ENCODE assay signal across 27 mouse cellular contexts in genomic region chr11:64829429-64829828, GRCm38 (mm10).
"Had no signal": no experiment of that assay in that cellular context is flagged by ENCODE, and none has a peak within 500 bp of the region (broad histone marks: within the 10 kb centered on the region; RNA-seq: fewer than 3 reads in every experiment).

No protein-coding gene starts in this region.

- H3K36me3 ChIP-seq: heart, embryonic 13.5 days; heart, embryonic 15.5 days; hindbrain, embryonic 13.5 days; hindbrain, embryonic 15.5 days; kidney, embryonic 15.5 days; limb, embryonic 12.5 days; limb, embryonic 15.5 days; liver, embryonic 12.5 days had no signal

- H3K9ac ChIP-seq: heart, embryonic 13.5 days; heart, embryonic 15.5 days; hindbrain, embryonic 13.5 days; hindbrain, embryonic 15.5 days; kidney, embryonic 15.5 days; limb, embryonic 12.5 days; limb, embryonic 15.5 days; liver, embryonic 12.5 days; liver, embryonic 14.5 days had no signal

- ATAC-seq: hindbrain, postnatal 0 days; intestine, embryonic 16.5 days; liver, embryonic 12.5 days had no signal

- H3K4me2 ChIP-seq: heart, embryonic 11.5 days; heart, embryonic 13.5 days; heart, embryonic 15.5 days; hindbrain, embryonic 13.5 days; hindbrain, embryonic 15.5 days; kidney, embryonic 15.5 days; limb, embryonic 12.5 days; limb, embryonic 15.5 days; liver, embryonic 12.5 days had no signal

- DNase-seq: gastrocnemius, postnatal 14 days; gastrocnemius, postnatal 36 days; heart, adult 11 months; heart, adult 2 months; heart, postnatal 14 days; heart, postnatal 36 days; kidney, adult 11 months; kidney, adult 2 months; kidney, adult 9 months; kidney, postnatal 14 days; kidney, postnatal 36 days; layer of hippocampus, adult 9-11 months; layer of hippocampus, postnatal 36 days had no signal

- H3K27ac ChIP-seq: heart, adult 2 months; heart, embryonic 13.5 days; heart, embryonic 15.5 days; hindbrain, embryonic 13.5 days; hindbrain, embryonic 15.5 days; hindbrain, postnatal 0 days; kidney, embryonic 15.5 days; kidney, postnatal 0 days; left cerebral cortex, adult 2 months; limb, embryonic 12.5 days; limb, embryonic 15.5 days; liver, embryonic 12.5 days; liver, embryonic 14.5 days had no signal

- H3K27me3 ChIP-seq: heart, embryonic 13.5 days; heart, embryonic 15.5 days; hindbrain, embryonic 13.5 days; hindbrain, embryonic 15.5 days; kidney, embryonic 15.5 days had no signal

- H3K9me3 ChIP-seq: heart, embryonic 13.5 days; heart, embryonic 15.5 days; hindbrain, embryonic 13.5 days; hindbrain, embryonic 15.5 days; kidney, embryonic 15.5 days; limb, embryonic 12.5 days; limb, embryonic 15.5 days; liver, embryonic 12.5 days had no signal

- H3K4me3 ChIP-seq: heart, adult 2 months; heart, embryonic 13.5 days; heart, embryonic 15.5 days; hindbrain, embryonic 13.5 days; hindbrain, embryonic 15.5 days; kidney, embryonic 15.5 days; left cerebral cortex, adult 2 months; limb, embryonic 12.5 days; limb, embryonic 15.5 days; liver, embryonic 12.5 days had no signal
